Mouse (Mus musculus): Measurements from ENCODE around the gene Tekt2. TPM values are rescaled to one million over a fixed set of nuclear protein-coding genes. Genes with fewer than 3 reads are reported as not detected.

The Tekt2 gene
- total RNA-seq, 1 experiment from 2014 or later = not detected

- no peak for ATAC-seq (ENCODE audit: extremely low read depth, insufficient number of reproducible peaks, low FRiP score, poor library complexity, severe bottlenecking)
These were observed 46.9 kb downstream of the Tekt2 start for GRCm38 (mm10) chr4:126278565-126278915.

- peak; percentile 47; the same call in 1 of the 2 replicates for ATAC-seq (ENCODE audit: extremely low read depth, insufficient number of reproducible peaks, low FRiP score, poor library complexity, severe bottlenecking)
These were observed 47.5 kb downstream of the Tekt2 start for GRCm38 (mm10) chr4:126277906-126278564.

- ATAC-seq (ENCODE audit: extremely low read depth, insufficient number of reproducible peaks, low FRiP score, poor library complexity, severe bottlenecking) = no peak
These were observed 49.8 kb downstream of the Tekt2 start for GRCm38 (mm10) chr4:126275681-126276131.

- no peak for ATAC-seq (ENCODE audit: extremely low read depth, insufficient number of reproducible peaks, low FRiP score, poor library complexity, severe bottlenecking)
These were observed 50.4 kb downstream of the Tekt2 start for GRCm38 (mm10) chr4:126275081-126275480.

GRCm38 (mm10) chr4:126273753-126274152 lies 51.7 kb downstream of the Tekt2 start:
- no peak for ATAC-seq (ENCODE audit: extremely low read depth, insufficient number of reproducible peaks, low FRiP score, poor library complexity, severe bottlenecking)

Other genes with a start within 250 kb of the Tekt2 start
- 19.4 and 29.0 TPM in 2 replicates for gene Lsm10, start 229.1 kb downstream of the Tekt2 start, total RNA-seq (2017)
- gene Stk40, start 221.7 kb downstream of the Tekt2 start, total RNA-seq (2017) = 65.2 and 66.7 TPM in 2 replicates
- 3.1 and 4.4 TPM in 2 replicates for gene Eva1b, start 177.9 kb downstream of the Tekt2 start, total RNA-seq (2017)
- 0.81 and 0.86 TPM in 2 replicates for gene Sh3d21, start 162.2 kb downstream of the Tekt2 start, total RNA-seq (2017)
- gene Thrap3, start 122.9 kb downstream of the Tekt2 start, total RNA-seq (2017) = 378 and 401 TPM in 2 replicates
- gene Map7d1, start 69.3 kb downstream of the Tekt2 start, total RNA-seq (2017) = 104 and 115 TPM in 2 replicates
- 33.1 and 37.7 TPM in 2 replicates for gene Trappc3, start 63.4 kb downstream of the Tekt2 start, total RNA-seq (2017)
- not detected in 2 replicates for gene Col8a2, start 38.9 kb downstream of the Tekt2 start, total RNA-seq (2017)
- 21.9 and 22.2 TPM in 2 replicates for gene Adprhl2, start 4.0 kb downstream of the Tekt2 start, total RNA-seq (2017)
- 9.7 and 9.9 TPM in 2 replicates for gene Ago3, start 103.9 kb upstream of the Tekt2 start, total RNA-seq (2017)
- gene Ago1, start 142.9 kb upstream of the Tekt2 start, total RNA-seq (2017) = 27.0 and 27.8 TPM in 2 replicates
- gene Ago4, start 207.8 kb upstream of the Tekt2 start, total RNA-seq (2017) = 18.7 and 22.1 TPM in 2 replicates
- 4.5 and 9.7 TPM in 2 replicates for gene Clspn, start 231.2 kb upstream of the Tekt2 start, total RNA-seq (2017)